Mouse (Mus musculus) forebrain, embryonic 16.5 days (tissue): ENCODE data around the gene Fam53b. TPM values are rescaled to one million over a fixed set of nuclear protein-coding genes. Genes with fewer than 3 reads are reported as not detected.
A peak's percentile ranks its signal among the peaks of the same experiment; 100 is the strongest.

Source experiments
- ATAC-seq: fragments of 200-750 bp; cut with Nextera tagmentation; 2 replicates; pipeline ENCODE4 v1.8.0; 2017; ENCODE audit warnings: mild to moderate bottlenecking, moderate library complexity
- H3K27ac ChIP-seq: fragments of 300-500 bp; sonication (generic); 2 replicates; pipeline ENCODE4 v1.5.1; 2014; ENCODE audit warnings: low read length, control low read depth
- H3K27me3 ChIP-seq: fragments of 300-500 bp; sonication (generic); replicated peaks from 2 replicates; pipeline ENCODE4 v1.6.1; 2014; ENCODE audit warnings: low read length; ENCODE audit not compliant: control insufficient read depth, insufficient read depth
- H3K36me3 ChIP-seq: fragments of 300-500 bp; sonication (generic); 2 replicates; pipeline ENCODE4 v1.6.1; 2014; ENCODE audit not compliant: control insufficient read depth, insufficient read depth
- H3K4me1 ChIP-seq: fragments of 300-500 bp; sonication (generic); replicated peaks from 2 replicates; pipeline ENCODE4 v1.6.1; 2014; ENCODE audit warnings: low read length; ENCODE audit not compliant: control insufficient read depth, insufficient read depth
- H3K4me2 ChIP-seq: fragments of 300-500 bp; sonication (generic); 2 replicates; pipeline ENCODE4 v1.6.1; 2014; ENCODE audit warnings: mild to moderate bottlenecking, low read length, control low read depth
- H3K4me3 ChIP-seq: fragments of 300-500 bp; sonication (generic); replicated peaks from 2 replicates; pipeline ENCODE4 v1.5.1; 2014; ENCODE audit warnings: mild to moderate bottlenecking, low read length, control low read depth
- H3K9ac ChIP-seq: fragments of 300-500 bp; sonication (generic); replicated peaks from 2 replicates; pipeline ENCODE4 v1.6.1; 2014; ENCODE audit warnings: low read depth, low read length, control low read depth
- H3K9me3 ChIP-seq: fragments of 300-500 bp; sonication (generic); 2 replicates; pipeline ENCODE4 v1.6.1; 2016; ENCODE audit warnings: low read length; ENCODE audit not compliant: control insufficient read depth
- WGBS: fragments of 180-500 bp; shearing (Covaris S2); extraction: QIAGEN DNeasy Blood & Tissue Kit; methylation state at CpG from one replicate; pipeline ENCODE4 v1.1.7; 2014; 5-methylcytosine and 5-hydroxymethylcytosine counted together
- polyA plus RNA-seq: library from polyadenylated mRNA; unstranded; fragments of >200 nt; fragmentation: Nextera tagmentation; extraction: Ambion mirVana; gene quantifications from 2 replicates; pipeline ENCODE4 v1.2.1, GENCODE M21; 2015

Gene Fam53b
- polyA plus RNA-seq, 1 experiment from 2014 or later: 29.2 TPM

- WGBS: 78% methylated on average over 4 of the region's 4 CpGs
- Histone ChIP-seq H3K36me3 (no peaks in the 10 kb centered on the region), H3K27me3 (no peaks in the 10 kb centered on the region), H3K4me2 (no peak overlapping the region), H3K4me3 (no peak overlapping the region), H3K4me1 (peaks cover 49% of the 10 kb centered on the region), H3K9me3 (no peaks in the 10 kb centered on the region), H3K27ac (no peak overlapping the region), H3K9ac (no peak overlapping the region)
- ATAC-seq: no peak
Measured at GRCm38 (mm10) chr7:132729093-132729831, 84.4 kb downstream of the Fam53b start.

- Histone ChIP-seq H3K36me3 (no peaks in the 10 kb centered on the region), H3K9ac (no peak overlapping the region), H3K27me3 (no peaks in the 10 kb centered on the region), H3K9me3 (no peaks in the 10 kb centered on the region), H3K4me3 (no peak overlapping the region), H3K4me1 (peaks cover 33% of the 10 kb centered on the region), H3K27ac (no peak overlapping the region), H3K4me2 (no peak overlapping the region)
- WGBS: 62% methylated on average over 13 of the region's 13 CpGs
- ATAC-seq: no peak
Measured at GRCm38 (mm10) chr7:132726106-132726861, 87.4 kb downstream of the Fam53b start.

DNA sequence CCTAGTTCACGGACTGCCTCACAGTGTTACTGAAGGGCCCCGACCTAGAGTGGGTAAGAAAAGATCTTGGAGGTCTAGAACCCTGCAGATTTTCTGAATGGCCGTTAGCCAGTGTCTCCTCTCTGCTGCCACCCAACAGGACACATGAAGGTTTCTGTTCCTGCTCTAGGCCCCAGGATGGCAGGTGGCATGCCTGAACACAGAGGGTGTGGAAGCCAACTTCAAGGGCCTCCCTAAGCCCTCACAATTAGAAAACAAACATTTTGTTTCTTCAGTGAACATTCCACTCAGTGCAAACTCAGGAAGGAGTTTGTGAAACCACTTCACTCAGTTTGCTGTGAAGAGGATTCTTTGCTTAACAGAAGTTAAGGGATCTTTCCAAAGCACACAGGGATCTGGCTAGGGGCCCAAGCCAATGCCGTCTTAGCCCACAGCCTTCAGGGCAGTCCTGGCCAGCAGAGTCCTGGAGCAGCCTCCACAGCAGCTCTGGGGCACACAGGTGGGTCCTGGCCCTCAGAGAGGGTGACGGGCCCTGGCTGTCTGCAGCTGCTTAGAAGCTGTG lies 89.1 kb downstream of the Fam53b start:
- H3K9ac ChIP-seq: no peak overlapping the region
- no peak overlapping the region for H3K4me2 ChIP-seq
- no peaks in the 10 kb centered on the region for H3K36me3 ChIP-seq
- no peaks in the 10 kb centered on the region for H3K9me3 ChIP-seq
- no peak overlapping the region for H3K4me3 ChIP-seq
- ATAC-seq: no peak
- WGBS: 84% methylated on average over 5 of the region's 5 CpGs
- H3K27ac ChIP-seq: no peak overlapping the region
- no peaks in the 10 kb centered on the region for H3K27me3 ChIP-seq
- H3K4me1 ChIP-seq: peaks cover 36% of the 10 kb centered on the region

DNA sequence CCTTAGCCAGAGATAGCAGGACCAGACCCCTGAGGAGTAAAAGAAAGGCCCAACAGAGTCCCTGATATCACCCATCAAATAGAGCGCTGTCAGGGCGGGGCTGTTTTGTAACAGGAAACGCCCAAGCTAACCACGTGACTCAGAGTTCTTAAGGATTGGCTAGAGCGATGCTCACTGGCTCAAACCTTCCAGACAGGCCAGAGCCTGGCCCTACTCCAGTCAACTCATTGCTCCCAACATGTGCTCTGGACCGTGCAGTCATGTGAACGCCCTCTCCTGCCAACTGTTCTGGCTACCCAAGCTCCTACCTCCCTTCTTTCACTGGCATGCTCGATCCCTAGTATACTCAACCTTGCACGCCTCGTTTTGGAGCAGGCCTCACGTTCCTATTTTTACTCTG lies 89.8 kb downstream of the Fam53b start:
- peak; percentile 68; the same call in 1 of the 2 replicates for ATAC-seq
- WGBS: 68% methylated on average over 11 of the region's 11 CpGs
- Histone ChIP-seq H3K27ac (no peak overlapping the region), H3K9me3 (no peaks in the 10 kb centered on the region), H3K36me3 (no peaks in the 10 kb centered on the region), H3K27me3 (no peaks in the 10 kb centered on the region), H3K4me2 (no peak overlapping the region), H3K4me3 (no peak overlapping the region), H3K9ac (no peak overlapping the region), H3K4me1 (peaks cover 36% of the 10 kb centered on the region)

- 82% methylated on average over 12 of the region's 12 CpGs for WGBS
- no peak overlapping the region for H3K4me3 ChIP-seq
- no peak for ATAC-seq
- no peaks in the 10 kb centered on the region for H3K9me3 ChIP-seq
- no peaks in the 10 kb centered on the region for H3K36me3 ChIP-seq
- peaks cover 36% of the 10 kb centered on the region for H3K4me1 ChIP-seq
- no peaks in the 10 kb centered on the region for H3K27me3 ChIP-seq
- no peak overlapping the region; the same call in 1 of the 2 replicates for H3K27ac ChIP-seq
- no peak overlapping the region for H3K4me2 ChIP-seq
- no peak overlapping the region for H3K9ac ChIP-seq
Measured at GRCm38 (mm10) chr7:132722401-132723370, 91.0 kb downstream of the Fam53b start.

DNA sequence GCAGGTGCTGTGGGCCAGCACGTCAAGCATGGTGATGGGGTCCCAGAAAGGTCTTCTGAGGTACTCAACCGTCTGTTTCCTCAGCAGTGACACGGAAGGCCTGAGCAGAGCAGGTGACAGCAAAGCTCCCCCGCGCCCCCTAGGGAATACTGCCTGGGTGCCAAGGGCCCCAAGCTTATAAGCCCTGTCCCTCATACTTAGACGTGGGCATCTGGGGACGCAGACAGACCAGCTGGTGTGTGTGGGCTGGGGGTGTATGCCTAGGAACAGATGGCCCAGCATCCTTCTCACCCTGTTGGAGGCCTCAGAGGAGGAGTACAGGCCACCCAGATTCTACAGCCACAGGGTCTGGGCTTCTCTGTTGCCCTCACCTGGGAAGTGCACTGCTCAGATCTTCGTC lies 93.1 kb downstream of the Fam53b start:
- no peak overlapping the region for H3K4me3 ChIP-seq
- H3K27ac ChIP-seq: peak overlapping the region; percentile 54
- no peak overlapping the region for H3K9ac ChIP-seq
- ATAC-seq: peak; percentile 57
- no peaks in the 10 kb centered on the region for H3K36me3 ChIP-seq
- H3K4me2 ChIP-seq: no peak overlapping the region
- peaks cover 34% of the 10 kb centered on the region for H3K4me1 ChIP-seq
- 60% methylated on average over 8 of the region's 8 CpGs for WGBS
- H3K27me3 ChIP-seq: no peaks in the 10 kb centered on the region
- H3K9me3 ChIP-seq: no peaks in the 10 kb centered on the region

DNA sequence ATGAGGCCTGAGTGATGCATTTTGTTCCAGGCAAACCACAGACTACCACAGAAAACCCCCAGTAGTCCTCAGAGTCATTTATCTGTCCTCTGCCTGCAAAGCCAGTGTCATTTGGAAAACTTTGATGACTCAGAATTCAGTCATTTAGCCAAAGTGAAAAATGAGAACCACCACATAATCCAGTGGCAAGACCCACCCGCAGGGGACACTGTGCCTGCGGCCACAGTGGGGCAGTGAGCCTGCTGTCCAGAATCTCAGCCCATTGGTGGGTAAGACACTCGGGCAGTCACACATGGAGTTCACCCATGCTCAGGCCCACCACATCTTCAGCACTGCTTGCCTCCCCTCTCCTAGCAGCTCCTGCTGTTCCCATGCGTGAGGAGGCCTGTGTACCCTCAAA lies 94.1 kb downstream of the Fam53b start:
- ATAC-seq: no peak
- no peaks in the 10 kb centered on the region for H3K9me3 ChIP-seq
- WGBS: 85% methylated on average over 4 of the region's 4 CpGs
- no peak overlapping the region for H3K9ac ChIP-seq
- H3K27me3 ChIP-seq: no peaks in the 10 kb centered on the region
- H3K4me2 ChIP-seq: no peak overlapping the region
- H3K36me3 ChIP-seq: no peaks in the 10 kb centered on the region
- peaks cover 36% of the 10 kb centered on the region for H3K4me1 ChIP-seq
- no peak overlapping the region for H3K4me3 ChIP-seq
- no peak overlapping the region; the same call in 1 of the 2 replicates for H3K27ac ChIP-seq

- Histone ChIP-seq H3K36me3 (no peaks in the 10 kb centered on the region), H3K9ac (no peak overlapping the region), H3K9me3 (no peaks in the 10 kb centered on the region), H3K4me3 (no peak overlapping the region), H3K4me1 (peaks cover 26% of the 10 kb centered on the region), H3K27me3 (no peaks in the 10 kb centered on the region), H3K27ac (peak overlapping the region; percentile 76; the same call in 1 of the 2 replicates), H3K4me2 (no peak overlapping the region)
- no peak for ATAC-seq
- WGBS: 89% methylated on average over 4 of the region's 4 CpGs
Measured at GRCm38 (mm10) chr7:132715259-132715658, 98.4 kb downstream of the Fam53b start.
